Mouse (Mus musculus) right cerebral cortex, postnatal 10 days (tissue): ENCODE measurements around the gene Ppt1.

Source experiments
- DNase-seq, 2 experiments: peaks; one replicate each; pipeline ENCODE4 v3.0.0; 2021; ENCODE audit warnings: low spot score in 2 of 2

Gene Ppt1

DNA sequence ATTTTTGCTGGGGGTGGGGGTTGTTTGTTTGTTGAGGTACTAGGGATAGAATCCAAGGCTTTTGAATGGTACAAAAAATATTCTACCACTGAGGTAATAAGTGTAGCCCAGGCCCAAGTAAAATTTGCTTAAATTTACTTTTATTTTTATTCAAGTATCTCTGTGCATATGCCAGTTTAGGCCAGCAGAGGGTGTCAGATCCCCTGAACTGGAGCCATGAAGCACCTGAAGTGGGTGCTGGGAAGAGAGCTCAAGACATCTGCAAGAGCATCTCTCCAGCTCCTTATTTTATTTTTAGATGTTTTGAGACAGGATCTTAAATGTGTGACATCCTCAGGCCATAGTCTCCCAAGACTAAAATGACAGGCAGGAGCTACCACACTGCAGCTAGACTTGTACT lies 34.0 kb downstream of the Ppt1 start:
- no peak for DNase-seq

DNA sequence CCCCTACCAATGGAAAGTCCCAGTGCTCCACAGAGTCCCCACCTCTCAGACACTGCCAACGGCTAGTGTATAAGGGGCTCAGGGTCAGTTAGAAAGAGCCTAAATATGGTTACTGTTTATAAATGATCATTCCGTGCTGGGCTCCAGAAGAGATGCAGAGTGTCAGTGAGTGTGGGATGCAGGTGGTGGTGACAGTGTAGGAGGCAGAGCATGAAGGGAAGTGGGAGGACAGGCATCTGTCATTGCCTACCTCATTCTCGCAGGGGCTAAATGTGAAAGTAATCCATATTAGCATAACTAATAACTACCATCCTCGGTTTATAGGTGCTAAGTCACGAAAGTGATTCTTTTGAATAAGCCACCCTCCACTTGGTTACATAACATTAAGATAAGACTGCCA lies 34.7 kb downstream of the Ppt1 start:
- no peak for DNase-seq

DNA sequence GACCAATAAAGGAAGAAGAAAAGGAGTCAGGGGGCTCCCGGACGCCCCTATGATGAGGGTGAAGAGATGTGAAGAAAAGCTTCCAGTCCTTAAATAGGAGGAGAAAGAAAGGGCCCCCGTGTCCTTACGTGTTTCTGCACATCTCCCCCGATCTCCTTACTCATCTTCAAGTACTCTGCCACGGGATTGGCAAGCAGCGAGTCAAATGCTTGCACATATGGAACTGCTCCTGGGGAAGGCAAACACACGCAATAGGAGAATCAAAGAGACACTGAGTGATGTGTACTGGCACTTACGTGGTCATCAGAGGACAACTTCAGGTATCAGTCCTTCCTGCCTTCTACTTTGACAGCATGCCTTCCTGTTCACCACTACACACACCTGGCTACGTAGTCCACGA lies 35.2 kb downstream of the Ppt1 start:
- DNase-seq = no peak

DNA sequence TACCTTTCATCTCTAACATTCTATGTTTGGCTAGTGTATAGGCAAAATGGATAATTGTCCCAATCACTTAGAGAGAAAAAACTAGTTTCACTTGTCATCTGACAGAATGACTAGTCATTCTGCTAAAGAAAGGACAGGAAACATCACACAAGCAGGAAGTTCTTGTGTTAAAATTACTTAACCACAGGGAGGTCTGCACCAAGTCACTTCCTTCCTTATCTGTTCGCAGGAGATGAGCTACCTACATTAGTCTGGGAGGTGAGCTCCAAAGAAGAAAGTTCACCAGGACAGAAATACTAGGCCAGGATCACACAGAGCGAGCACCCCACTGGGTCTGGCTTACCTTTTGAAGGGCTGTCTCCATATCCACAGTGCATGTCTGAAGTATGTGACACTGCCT lies 35.9 kb downstream of the Ppt1 start:
- no peak for DNase-seq

DNA sequence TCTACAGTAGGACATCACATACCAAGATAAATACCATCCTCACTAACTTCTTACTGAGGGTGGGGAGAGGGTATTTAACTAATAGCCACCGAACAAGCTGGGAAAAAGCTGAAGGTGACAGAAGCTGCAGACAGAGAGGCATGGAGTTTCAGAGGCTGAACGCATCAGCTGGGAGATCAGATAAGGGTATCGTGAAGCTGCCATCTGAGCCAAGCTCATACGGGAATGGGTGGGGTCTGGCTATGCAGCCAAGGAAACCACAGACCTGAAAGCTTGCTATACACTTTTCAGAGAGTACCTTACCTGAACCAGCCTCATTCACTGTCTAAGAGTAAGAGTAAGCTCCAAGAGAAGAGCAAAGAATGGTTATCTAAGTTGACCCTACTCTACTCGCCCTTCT lies 37.0 kb downstream of the Ppt1 start:
- DNase-seq = no peak

DNA sequence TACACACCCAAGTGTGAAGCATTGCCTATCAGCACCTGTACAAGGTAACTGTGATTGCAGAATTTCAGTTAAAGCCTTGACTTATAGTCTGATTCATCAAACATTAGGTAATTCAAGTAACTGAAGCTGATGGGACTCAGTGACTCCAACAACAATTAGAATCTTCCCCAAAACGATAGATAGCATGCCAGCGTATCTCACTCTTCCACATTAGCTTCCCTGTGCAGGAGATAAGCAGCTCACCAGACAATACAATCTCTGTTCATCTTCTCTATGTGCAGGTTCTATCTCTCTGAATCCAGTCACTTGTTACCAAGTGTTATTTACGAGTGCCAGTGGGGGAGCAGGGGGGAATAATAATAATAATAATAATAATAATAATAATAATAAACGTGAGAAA lies 37.5 kb downstream of the Ppt1 start:
- no peak for DNase-seq

DNA sequence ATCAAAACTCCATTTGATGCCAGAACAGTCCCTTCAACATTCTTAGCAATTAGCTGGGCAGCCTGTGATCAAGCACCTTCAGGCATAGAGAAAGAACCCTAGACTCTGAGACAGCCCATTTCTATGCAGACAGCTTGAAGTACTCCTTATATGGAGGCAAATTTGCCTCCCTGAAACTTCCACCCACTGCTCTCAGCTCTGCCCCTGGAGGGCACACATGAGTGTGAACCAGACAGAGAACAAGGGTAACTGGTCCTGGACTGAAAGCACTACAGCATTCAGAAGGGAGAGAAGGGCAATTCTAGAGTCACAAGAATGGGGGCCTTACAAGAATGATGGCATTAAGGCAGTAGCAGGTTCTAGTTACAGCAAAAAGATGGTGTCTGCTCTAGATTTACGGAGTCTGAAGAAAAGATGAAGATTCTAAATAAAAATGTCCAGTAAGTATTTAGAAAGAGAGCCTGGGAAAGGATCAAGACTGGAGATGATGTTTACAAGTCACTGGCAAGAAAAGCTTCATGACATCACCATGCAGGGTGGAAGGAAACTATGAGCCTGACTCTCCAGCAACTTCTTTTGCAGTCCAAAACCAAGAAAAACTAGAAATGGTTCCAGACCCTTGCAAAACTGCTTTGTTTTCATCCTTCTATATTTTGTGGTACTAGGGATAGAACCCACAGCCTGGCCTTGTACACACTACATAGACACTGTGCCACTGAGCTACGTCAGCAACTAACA lies 42.5 kb downstream of the Ppt1 start:
- DNase-seq = no peak

DNA sequence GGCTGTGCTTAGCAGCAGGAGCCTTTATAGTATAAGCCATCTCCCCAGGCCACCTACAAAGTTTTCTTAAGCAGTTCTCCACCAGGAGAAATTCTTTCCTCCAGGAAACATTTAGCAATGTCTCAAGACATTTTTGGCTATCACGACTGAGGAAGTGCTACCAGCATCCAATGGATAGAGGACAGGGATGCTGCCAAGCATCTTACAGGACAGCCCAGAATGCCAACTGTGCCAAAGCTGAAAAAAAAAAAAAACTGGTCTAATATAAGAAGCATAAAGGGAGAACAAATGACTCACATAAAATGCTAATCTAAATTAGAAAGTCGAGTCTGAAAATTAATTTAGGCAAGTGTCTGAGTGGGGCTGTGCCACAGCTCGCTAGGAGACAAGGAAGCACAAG lies 46.5 kb downstream of the Ppt1 start:
- DNase-seq = no peak

DNA sequence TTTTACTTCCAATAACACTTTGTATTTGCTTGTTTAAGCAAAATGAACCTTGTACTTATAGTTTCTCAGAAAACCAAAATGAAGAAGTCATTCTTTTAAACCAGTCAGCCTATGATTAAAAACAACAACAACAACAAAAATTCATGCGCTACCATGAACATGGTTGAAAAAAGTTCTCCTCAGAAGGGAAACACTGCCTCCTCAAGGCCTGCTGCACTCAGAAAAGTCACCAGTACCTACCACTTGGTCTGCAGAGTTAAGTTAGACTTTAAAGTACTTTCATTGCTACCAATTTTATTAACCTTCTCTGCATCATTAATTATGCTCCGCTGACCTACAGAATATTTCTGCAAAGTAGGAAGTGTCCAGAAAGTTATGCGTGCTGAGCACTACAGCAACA lies 47.3 kb downstream of the Ppt1 start:
- DNase-seq = no peak

DNA sequence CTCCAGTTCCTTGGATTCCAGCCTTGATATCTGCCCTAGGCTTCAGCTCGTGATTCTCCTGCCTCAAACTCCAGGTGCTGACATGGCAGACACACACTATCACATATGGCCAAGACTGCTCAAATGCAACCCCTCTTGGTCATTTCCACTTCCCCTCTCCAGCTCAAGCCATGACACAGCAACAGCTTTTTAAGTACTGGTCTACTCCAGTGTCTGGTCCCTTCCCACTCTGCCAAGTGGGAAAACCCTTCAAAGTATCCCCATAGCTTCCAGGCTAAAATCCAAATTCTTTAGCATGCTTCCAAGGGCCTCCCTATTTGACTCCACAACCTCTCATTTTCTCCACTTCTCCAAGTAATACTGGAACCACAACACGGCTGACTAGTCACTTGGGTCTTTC lies 48.0 kb downstream of the Ppt1 start:
- no peak for DNase-seq

DNA sequence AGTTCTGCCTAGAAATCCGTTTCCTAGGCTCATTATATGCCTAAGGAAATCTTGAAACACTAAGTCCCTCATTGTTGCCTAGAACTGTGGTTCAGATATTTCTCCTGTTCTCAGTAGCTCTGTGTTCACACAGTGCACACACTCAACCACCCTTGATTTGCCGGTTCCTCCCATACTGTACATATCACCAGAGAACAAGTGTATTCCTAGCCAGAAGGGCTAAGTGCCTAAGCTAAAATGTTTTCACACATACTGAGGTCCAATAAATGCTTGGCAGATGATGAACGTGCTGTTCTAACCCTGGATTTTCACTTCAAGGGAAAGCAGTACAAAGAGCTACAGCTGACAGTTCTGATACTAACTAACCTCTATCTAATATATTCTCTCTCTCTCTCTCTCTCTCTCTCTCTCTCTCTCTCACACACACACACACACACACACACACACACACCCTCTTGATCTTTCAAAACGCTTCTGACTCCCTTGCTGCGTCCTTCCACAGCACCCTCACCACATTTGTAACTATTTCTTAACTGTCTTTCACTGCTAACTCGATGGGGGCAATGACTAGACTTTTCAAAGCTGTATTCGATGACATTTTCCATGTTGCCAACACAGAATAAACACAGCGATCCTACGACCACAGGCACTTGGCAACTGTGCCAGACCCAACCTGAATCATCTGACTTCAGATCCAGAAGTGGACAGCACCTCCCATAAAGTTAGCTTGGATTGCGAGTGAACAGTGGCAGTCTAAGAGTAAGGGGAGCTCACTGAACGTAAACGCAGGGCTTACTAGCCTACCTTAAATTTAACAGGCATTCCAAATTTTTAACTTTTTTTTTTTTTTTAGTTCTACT lies 48.7 kb downstream of the Ppt1 start:
- DNase-seq = no peak

DNA sequence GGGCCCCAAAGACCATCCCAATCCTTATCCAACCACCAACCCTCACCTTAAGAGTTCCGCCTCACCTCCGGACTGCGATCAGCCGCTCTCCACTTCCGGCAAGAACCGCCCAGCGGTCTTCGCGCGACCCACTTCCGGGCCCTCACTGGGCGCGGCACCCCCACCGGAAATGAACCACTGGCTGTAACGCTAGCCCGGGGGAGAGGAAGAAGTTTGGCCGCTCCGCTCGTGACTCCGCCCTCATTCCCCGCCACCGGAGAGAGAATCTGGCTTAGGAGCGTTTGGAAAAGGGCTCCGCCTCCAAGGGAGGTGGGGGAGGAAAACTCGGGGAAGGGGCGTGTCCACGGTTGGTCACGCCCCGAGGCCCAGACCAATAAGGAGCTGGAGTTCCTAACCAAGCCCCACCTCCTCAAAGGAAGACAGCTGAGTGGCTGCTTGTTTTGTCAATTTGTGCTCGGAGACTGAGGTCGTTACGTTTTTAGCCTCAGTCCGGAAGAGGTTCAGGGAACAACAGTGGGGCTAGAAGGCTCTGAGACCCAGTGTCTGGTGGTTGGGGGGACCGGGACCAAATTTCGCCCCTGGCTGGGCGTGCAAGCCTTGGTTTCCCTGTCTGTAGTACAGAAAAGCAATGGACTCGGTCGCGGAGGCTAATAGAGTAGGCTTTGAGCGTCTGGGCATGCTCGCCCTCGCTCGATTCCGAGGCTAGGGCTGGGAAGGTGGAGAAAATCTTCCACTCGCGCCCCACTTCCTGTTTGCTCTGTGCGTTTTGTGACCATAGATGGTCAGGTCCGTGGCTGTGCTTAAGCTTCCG lies 49.9 kb downstream of the Ppt1 start, which contains the start of gene Cap1:
Cap1 (minus strand) TSS at position 289 of the 811 bp plus-strand sequence.
- peak; percentile 98 to 99 for DNase-seq

DNA sequence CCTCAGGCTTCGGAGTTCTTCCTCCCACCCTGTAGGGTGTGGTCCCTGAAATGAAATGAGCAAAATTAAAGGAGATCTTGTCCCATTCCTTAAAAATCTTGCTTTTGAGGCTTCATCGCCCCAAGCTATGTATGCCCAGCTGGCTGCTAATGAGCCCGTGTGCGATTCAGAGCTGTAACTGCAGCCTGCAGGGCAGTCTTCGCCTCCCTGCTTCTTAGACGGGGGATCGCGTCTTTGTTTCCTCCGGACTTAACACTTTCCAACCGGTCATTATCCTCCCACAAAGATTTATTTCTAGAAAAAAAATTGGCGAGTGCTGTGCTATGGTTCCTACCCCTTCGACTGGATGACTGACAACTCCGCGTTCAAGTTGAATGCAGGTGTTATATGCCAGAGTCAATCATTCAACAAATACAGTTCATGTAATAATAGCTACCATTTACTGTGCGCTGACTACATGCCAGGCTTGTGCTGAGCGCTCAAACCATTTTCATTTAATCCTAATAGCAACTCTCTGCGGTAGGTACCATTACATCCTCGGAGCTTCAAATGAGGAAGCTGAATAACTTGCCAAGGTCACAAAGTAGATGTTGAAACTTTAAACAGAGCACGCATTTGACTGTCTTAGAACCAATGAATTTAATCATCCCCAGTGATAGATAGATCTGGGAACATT lies 50.7 kb downstream of the Ppt1 start:
- DNase-seq = peak; percentile 46 to 60

DNA sequence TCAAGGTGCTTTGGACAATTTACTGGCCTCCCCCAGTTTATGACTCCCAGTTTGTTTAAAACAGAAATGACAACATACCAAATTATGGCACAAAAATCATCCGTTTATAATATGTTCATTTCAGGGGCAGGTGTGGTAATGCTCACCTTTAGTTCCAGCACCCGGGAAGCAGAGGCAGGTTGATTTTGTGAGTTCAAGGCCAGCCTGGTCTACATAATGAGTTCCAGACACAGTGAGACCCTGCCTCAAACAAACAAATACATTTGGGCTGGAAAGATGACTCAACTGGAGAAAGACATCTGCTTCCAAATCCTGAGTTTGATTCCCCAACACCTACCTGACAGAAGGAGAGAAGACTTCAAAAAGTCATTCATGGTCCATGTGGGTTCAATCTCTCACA lies 51.3 kb downstream of the Ppt1 start:
- DNase-seq = no peak

DNA sequence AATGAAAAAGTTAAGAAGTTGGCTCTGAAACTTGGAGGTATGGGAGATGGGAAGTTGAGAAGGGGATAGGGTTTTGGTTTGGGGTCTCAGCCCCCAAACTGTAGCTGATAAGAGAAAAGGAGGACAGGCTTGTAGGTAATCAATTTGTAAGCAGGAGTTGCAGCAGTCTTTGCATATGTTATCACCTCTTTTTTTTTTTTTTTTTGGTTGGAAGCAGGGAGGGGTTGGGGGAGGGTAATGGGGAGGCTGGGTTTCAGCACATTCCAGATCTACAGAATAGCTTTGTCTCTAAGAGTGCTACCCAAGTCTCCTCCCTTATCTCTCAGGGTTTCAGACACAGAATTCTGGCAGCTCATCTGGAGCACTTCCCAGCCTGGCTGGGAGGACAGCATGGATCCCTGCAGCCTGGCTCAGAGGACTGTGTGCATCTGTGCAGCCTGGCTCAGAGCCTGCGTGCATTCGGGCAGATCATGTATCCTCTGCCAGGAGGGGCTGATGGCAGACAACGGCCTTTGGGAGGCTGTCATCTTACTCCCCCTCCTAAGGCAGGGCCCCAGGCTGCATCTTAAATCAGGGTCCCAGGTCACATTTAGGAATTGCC lies 54.9 kb downstream of the Ppt1 start:
- peak; percentile 93 for DNase-seq

DNA sequence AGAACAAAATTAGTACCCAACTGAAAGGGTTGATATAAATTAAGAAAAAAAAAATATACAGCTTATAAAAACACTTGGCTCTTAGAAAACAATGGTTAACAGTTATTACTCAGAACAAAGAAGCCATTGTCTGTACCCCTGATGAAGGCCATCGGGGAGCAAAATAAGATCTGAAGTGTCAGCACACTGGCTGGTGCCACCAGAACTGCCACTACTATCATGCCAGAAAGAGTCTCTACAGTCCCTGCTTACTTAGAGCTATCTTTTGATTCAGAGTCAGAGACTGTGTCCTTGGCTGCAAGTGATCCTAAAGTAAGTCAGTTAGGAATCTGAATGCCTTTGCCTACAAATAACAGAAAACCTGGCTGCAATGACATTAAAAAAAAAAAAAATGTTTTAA lies 55.6 kb downstream of the Ppt1 start:
- no peak for DNase-seq

DNA sequence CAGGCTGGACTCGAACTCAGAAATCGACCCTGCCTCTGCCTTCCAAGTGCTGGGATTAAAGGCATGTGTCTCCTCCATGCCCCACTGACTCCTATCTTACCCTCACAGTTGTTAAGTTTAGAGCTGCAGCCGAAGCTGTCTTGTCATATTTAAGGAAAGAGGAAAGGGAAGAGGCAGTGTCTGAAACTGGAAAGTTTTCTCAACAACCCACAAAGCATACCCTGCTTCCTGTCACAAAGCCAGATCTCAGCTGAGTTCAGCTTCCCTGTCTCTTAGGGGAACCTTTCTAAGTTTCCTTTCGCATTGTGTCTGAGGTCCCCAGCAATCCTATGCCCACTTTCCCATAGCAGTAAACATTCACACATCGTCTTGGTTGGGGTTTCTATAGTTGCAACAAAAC lies 56.1 kb downstream of the Ppt1 start:
- DNase-seq = no peak

DNA sequence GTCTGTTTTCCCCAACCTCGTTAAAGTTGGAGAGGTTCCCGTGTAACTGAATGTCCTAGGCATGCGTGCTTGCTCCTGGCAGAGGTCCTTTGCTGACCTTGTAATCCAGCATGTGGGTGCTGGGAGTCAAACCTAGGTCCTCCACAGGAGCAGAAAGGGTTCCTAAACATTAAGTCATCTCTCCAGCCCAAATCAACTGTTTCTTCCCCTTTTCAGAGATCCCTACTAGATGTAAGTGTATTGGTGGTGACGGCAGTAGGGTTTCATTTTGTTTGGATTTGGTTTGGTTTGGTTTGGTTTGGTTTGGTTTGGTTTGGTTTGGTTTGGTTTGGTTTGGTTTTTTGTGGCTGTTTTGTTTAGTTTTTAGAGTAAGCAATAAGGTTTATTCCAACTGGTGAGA lies 61.7 kb downstream of the Ppt1 start:
- no peak for DNase-seq

DNA sequence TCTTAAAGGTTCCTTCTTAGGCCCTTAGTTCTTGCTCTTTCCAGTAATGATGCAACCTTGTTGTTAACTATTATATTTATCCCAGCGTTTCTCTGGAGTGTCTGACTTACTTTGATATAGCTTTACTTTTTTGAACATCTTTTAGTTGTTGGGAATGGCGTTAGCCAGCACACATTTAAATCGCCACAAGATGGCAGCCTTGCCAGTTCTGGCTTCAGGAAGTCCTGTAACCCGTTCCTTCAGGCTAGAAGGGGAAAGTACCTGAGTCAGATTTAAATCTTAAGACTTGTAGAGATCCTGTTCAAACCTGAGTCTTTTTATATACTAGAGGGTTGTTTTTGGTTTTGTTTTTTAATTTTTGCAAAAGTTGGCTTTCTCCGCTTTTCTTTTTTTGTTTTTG lies 62.3 kb downstream of the Ppt1 start:
- DNase-seq = peak; percentile 78 to 86

DNA sequence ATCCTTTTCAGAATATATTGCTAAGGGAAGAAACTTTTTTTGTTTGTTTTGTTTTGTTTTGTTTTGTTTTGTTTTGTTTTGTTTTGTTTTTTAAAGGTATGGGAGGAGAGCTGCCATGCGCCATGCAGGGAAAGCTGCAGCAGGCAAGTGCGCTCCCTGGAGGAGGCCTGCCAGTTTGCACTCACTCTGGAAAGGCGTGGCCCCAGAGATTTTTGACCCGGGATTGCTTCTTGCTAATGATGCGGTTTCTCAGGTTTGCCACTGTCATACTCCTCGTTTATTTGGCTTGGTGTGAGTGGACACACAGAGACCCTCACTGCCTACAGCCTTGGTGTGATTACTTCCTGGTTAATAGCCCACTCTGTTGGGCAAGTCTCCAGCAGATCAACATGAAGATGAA lies 66.1 kb downstream of the Ppt1 start:
- DNase-seq = no peak

DNA sequence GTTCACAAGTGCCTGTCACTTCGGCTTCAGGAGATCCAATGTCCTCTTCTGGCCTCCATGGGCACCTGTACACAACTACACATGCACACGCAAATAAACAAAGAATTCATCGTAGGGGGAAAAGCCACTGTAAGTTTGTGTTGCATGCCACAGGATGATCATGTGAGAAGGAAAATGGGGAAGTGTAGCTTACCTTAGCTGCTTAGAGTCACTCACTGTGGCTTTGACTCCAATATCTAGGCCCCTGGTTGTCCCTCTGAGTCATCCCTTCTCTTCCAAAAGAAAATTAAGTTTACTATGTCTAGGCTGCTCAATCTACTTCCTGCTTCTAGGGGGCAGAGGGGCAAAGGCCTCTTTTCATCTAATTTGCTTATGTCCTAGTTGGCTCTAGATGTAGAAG lies 67.7 kb downstream of the Ppt1 start:
- DNase-seq = no peak
